Mouse (Mus musculus): Measurements from ENCODE around the gene Blvrb.

GRCm38 (mm10) chr7:27433349-27433748 is 14.4 kb upstream of the Blvrb start:
- no peak for TF ChIP-seq CTCF (IDR thresholded peaks at IDR 0.05; ENCODE audit: control insufficient read depth, insufficient read depth, insufficient read length)
- TF ChIP-seq MYOG (IDR thresholded peaks at IDR 0.05; ENCODE audit: control insufficient read depth, extremely low read depth, insufficient read length): no peak
- no peak for TF ChIP-seq MAX (IDR thresholded peaks at IDR 0.05)
- no peak for TF ChIP-seq USF1 (IDR thresholded peaks at IDR 0.05; ENCODE audit: low read depth)
- TF ChIP-seq CEBPB (IDR thresholded peaks at IDR 0.05; ENCODE audit: low read depth): no peak

Measured in C2C12 (cell line).